Mouse (Mus musculus) layer of hippocampus, postnatal 36 days (tissue): ENCODE results near the gene Krtap11-1. TPM values are rescaled to one million over a fixed set of nuclear protein-coding genes. Genes with fewer than 3 reads are reported as not detected.

Experiments
- DNase-seq, 2 experiments: peaks; one replicate each; pipeline ENCODE4 v3.0.0; 2022
- total RNA-seq, 2 experiments: library from RNA; stranded (reverse); gene quantifications; 2 replicates each; pipeline ENCODE4 v1.2.3; 2021

Gene Krtap11-1
- not detected for total RNA-seq

- no peak for DNase-seq
Measured at GRCm38 (mm10) chr16:89571083-89571482, at the start of gene Krtap11-1. TSS of gene Krtap11-1 (minus strand) at chr16:89571183.

DNA sequence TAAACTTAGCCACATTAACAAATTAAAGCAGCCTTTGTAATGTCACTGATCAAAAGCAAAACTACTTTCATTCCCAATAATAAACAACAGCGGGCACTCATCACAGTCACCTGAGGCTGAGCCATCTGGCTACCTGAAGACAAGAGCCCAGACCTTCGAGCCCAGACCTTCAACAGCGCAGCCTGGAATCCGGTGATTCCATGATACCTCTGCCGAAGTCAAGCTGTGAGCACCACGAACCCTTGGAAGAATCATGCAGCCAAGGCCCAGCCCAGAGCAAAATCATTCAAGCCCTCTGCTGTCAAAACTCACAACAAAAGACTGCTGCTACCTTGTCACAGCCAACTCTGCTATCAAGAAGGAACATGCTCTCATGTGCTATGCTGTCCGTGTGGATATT lies 47.2 kb upstream of the Krtap11-1 start:
- DNase-seq, result no peak

DNA sequence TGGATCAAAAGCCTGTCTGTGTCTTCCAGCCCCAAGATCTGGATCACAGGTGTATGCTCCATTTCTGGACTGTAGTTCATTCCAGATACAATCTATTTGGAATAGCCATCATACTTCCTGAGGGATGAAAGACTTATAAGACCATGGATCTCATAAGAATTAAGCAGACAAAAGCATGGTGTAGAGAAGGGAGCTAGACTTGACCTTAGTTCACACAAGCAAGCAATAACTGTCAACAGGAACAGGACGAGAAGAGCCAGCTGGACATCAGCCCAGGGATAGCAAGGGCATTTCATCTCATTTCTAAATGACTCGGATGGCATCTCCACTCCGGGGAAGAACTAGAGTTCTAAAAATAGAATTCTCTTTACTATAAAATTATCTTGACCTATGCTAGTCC lies 46.3 kb upstream of the Krtap11-1 start:
- no peak for DNase-seq

- DNase-seq, result peak in 1 of 2 experiments; percentile 4
Measured at GRCm38 (mm10) chr16:89613726-89614125, 42.7 kb upstream of the Krtap11-1 start.

GRCm38 (mm10) chr16:89608791-89609185 lies 37.8 kb upstream of the Krtap11-1 start:
- no peak for DNase-seq

DNA sequence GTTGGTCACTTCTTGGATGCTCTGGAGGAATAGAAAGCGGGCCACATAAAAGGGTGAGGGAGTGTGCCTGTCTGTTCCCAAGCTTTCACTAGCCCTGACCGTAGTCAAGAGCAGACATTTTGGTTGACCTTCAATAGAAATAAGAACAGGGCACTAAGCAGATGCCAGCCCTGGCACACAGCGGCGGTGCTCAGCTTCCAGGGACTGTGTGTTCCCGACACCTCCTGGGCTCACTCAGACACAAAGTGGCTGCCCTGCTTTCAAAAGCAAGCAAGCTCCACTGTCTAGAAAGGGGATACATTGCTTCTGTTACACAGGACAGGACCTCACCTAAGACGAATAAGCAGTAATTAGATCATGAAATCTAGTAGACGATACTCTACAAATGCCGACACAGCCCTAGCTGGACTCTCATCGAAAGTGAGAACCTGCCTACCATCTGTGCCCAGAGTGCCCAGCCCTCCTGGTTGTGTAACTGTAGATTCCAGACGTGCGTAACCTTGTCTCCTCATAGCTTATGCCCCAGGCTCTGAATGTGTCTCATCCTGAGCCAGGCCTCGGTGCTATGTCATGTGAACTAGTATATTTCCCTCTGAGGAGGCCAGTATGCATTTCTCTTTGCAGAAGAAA lies 37.3 kb upstream of the Krtap11-1 start:
- peak; percentile 26 to 34 for DNase-seq

GRCm38 (mm10) chr16:89606951-89607350 lies 36.0 kb upstream of the Krtap11-1 start:
- no peak for DNase-seq

- DNase-seq, result no peak
Measured at GRCm38 (mm10) chr16:89587209-89587608, 16.2 kb upstream of the Krtap11-1 start.

- no peak for DNase-seq
Measured at GRCm38 (mm10) chr16:89585604-89586508, 14.9 kb upstream of the Krtap11-1 start.

- no peak for DNase-seq
Measured at GRCm38 (mm10) chr16:89581658-89582057, 10.7 kb upstream of the Krtap11-1 start.

DNA sequence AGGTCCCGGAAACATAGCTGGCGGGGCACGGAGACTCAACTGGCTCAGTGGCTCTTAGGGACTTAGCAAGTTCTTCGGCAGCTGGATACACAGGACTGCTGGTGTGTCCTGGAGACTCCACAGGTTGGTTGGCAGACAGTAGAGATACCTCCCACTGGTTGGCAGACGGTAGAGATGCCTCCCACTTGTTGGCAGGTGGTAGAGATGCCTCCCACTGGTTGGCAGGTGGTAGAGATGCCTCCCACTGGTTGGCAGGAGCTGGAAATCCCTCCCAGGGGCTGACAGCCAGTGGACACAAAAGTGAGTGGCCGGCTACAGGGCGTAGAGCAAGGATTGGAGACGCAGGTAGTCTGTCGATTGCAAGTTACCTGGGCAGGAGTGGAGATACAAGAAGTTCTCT lies 467 bp downstream of the Krtap11-1 start:
- peak; percentile 71 to 73 for DNase-seq

- peak; percentile 61 to 64 for DNase-seq
Measured at GRCm38 (mm10) chr16:89569136-89569535, 1.8 kb downstream of the Krtap11-1 start.

- no peak for DNase-seq
Measured at GRCm38 (mm10) chr16:89568141-89568540, 2.8 kb downstream of the Krtap11-1 start.

DNA sequence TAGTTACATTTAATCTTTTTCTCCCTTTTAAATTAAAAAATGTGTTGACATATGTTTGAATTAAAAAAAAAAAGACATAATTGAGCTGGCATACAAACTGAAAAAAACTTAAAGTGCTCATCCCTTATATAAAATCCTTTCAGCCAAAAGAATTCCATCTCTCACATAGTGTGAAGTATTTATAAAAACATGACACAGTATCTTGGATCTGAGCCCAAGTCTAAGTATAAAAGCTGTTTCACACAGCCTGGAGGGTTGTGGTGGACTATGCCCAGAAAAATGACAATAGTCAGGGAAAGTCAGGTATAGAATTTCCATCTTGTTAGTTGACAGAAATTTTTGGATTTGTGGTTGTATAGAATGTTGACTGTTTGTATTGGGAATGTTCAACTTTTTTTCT lies 20.7 kb downstream of the Krtap11-1 start:
- no peak for DNase-seq

DNA sequence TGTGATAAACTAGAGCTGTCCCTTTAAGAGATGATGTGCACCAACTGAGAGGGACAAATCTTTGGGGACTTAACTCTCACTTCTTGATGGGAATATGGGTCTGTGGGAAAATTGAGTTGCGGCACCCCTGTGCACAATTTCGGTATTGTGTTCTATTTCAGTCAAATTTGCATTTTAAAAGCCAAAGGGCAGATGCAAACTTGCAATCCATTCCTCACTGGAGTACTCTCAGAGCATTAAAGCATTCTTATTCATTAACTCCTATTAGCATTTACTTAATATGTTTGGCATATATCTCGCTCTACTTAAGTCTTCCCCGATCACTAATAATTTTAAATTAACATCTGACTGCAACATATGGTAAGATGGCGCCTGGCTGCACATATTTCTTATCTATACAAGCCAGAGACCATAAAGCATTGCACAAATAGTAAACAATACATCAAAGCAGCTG lies 32.9 kb downstream of the Krtap11-1 start:
- no peak for DNase-seq

- DNase-seq, result no peak
Measured at GRCm38 (mm10) chr16:89537349-89537748, 33.6 kb downstream of the Krtap11-1 start.

- peak in 1 of 2 experiments; percentile 9 for DNase-seq
Measured at GRCm38 (mm10) chr16:89530547-89530946, 40.4 kb downstream of the Krtap11-1 start.

DNA sequence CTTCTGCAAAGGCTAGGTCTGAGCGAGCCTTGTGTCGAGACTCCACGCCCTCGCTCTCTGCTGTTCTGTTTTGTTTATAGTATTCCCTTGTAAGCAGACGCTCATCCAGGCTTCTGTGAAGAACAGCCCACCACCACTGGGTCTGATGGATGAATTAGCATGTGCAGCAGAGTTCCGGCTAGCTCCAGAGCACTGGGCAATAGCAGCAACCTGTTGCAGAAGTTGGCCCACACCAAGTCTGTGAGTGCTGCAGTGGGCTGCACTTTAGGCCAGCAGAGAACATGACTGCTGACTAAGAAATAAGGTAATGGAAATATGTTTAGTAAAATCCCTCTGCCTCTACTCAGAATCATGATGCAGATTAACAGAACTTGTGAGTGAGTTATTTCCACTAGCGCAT lies 41.1 kb downstream of the Krtap11-1 start:
- no peak for DNase-seq

GRCm38 (mm10) chr16:89528380-89528779 lies 42.6 kb downstream of the Krtap11-1 start:
- DNase-seq, result no peak

GRCm38 (mm10) chr16:89520996-89521395 lies 50.0 kb downstream of the Krtap11-1 start:
- DNase-seq, result no peak

- DNase-seq, result no peak
Measured at GRCm38 (mm10) chr16:89520555-89520954, 50.4 kb downstream of the Krtap11-1 start.
